Mouse (Mus musculus) activated CD4-positive, CD25-positive, alpha-beta regulatory T cell, adult 9 weeks (primary cell): Measurements from ENCODE around the gene Klrb1f. TPM values are rescaled to one million over a fixed set of nuclear protein-coding genes. Genes with fewer than 3 reads are reported as not detected.

Experiments
- polyA plus RNA-seq: library from polyadenylated mRNA; unstranded; fragments of 100-300 nt; shearing (Covaris generic); gene quantifications from one replicate; pipeline ENCODE4 v1.2.1, GENCODE M21; 2017

Klrb1f gene
- 3.6 TPM for polyA plus RNA-seq

GRCm38 (mm10) chr6:129045601-129046000, at the start of gene Klrb1f:
TSS of gene Klrb1f (plus strand) at chr6:129045901.

GRCm38 (mm10) chr6:129100794-129101193, 55.1 kb downstream of the Klrb1f start, which contains the start of gene Clec2e:
TSS of gene Clec2e (minus strand) at chr6:129100913.

Other genes starting within 250 kb of the Klrb1f start
- not detected for gene Gm44511, start 219.6 kb upstream of the Klrb1f start, polyA plus RNA-seq
- not detected for gene Klrb1b, start 219.6 kb upstream of the Klrb1f start, polyA plus RNA-seq
- gene Clec2i, start 158.3 kb upstream of the Klrb1f start, polyA plus RNA-seq = 119 TPM
- gene BC035044, start 154.8 kb upstream of the Klrb1f start, polyA plus RNA-seq = 4.9 TPM
- gene Clec2g, start 111.5 kb upstream of the Klrb1f start, polyA plus RNA-seq = not detected
- gene Clec2e, start 55.0 kb downstream of the Klrb1f start, polyA plus RNA-seq = not detected
- gene Clec2d, start 134.7 kb downstream of the Klrb1f start, polyA plus RNA-seq = 41.8 TPM
- 135 TPM for gene Cd69, start 229.5 kb downstream of the Klrb1f start, polyA plus RNA-seq